Mouse (Mus musculus) frontal cortex, postnatal 25 days (tissue): Measurements from ENCODE around the gene Satl1.
"Not testable (repeated sequence)": the region's sequence is repeated elsewhere in the genome, so short reads cannot be mapped to it uniquely, and the experiment has no call there.

Source experiments
- DNase-seq, 2 experiments: peaks; one replicate each; pipeline ENCODE4 v3.0.0; 2022; ENCODE audit warnings: low spot score in 2 of 2

Satl1 gene

GRCm38 (mm10) chrX:112406679-112407078 lies at the start of gene Satl1:
Gene Satl1, minus strand, starts transcription at chrX:112406779.
- no peak for DNase-seq

- DNase-seq, result no peak
These were observed 31.5 kb upstream of the Satl1 start for GRCm38 (mm10) chrX:112438064-112438463.

DNA sequence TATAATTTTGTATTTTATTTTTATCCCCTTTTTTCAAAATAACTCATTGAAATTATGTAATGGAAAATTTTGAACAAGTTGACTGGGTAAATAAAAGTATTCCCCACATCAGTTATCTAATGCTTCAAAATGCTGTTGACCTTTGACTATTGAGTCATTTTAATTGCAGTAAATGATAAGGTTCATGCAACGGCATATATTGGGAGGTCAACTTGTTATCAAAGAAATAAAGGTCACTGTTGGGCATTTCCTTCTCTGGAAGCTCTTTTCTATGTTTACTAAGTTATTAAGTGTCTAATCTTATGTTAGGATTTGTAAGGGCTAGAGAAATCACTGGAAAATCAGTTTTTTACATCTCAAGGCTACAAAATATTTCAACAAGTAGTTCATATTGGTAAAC lies 31.0 kb upstream of the Satl1 start:
- DNase-seq, result no peak

DNA sequence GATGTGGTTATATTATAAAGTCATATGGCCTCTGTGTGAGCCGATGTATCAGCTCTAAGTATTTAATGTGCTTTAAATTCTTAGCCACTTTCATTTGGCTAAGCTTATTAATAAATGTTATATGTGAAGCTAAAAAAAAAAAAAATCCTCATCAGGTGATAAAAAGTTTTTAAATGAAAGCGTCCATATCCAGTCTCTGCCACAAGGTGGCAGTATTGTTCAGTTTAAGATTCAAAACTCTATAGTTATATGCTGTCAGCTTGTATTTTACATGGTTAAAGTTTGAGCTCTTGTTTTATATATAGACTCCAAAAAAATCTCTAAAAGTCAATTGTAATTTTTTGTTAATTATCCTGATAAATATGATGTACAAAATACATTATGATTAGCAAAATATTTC lies 16.4 kb upstream of the Satl1 start:
- not testable (repeated sequence) for DNase-seq

DNA sequence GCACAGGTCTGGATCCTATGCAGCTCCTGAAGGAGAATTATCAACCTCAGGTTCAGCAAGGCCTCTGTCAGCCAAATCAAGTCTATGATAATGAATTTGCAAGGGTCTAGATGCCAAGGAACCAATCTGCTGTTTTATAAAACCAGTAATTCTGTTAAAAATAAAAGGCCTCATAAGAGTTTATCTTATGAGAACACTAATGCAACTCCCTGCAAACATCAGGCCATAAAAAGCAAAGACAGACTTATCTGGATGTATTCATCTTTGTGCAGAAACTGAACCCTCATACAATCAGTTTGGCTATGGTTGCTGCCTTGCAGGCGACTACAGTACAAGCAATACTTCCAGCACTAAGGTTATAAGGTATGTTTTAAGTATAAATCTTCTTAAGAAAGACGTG lies 5.7 kb upstream of the Satl1 start:
- DNase-seq, result no peak

- DNase-seq, result peak; percentile 15 to 19
These were observed 35.8 kb downstream of the Satl1 start for GRCm38 (mm10) chrX:112370577-112371410.

DNA sequence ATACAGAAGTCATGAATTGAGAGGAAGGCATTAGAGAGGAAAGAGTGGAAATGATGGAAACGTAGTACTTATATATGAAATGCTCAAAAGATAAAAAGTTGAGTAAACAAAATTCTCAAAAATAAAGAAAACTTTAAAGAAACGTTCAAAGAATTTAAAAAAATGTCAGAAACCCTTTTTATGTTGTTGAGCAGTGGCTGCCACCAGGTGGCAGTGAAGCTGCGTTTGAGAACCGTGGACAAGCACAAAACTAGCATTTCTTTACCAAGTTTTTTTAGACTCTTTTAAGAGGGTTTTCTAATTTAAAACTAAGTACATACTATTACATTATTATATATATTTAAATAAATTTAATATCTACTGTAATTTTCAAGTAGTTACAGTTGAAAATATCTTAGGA lies 38.2 kb downstream of the Satl1 start:
- no peak for DNase-seq

GRCm38 (mm10) chrX:112348395-112348791 lies 58.2 kb downstream of the Satl1 start:
- DNase-seq, result no peak

DNA sequence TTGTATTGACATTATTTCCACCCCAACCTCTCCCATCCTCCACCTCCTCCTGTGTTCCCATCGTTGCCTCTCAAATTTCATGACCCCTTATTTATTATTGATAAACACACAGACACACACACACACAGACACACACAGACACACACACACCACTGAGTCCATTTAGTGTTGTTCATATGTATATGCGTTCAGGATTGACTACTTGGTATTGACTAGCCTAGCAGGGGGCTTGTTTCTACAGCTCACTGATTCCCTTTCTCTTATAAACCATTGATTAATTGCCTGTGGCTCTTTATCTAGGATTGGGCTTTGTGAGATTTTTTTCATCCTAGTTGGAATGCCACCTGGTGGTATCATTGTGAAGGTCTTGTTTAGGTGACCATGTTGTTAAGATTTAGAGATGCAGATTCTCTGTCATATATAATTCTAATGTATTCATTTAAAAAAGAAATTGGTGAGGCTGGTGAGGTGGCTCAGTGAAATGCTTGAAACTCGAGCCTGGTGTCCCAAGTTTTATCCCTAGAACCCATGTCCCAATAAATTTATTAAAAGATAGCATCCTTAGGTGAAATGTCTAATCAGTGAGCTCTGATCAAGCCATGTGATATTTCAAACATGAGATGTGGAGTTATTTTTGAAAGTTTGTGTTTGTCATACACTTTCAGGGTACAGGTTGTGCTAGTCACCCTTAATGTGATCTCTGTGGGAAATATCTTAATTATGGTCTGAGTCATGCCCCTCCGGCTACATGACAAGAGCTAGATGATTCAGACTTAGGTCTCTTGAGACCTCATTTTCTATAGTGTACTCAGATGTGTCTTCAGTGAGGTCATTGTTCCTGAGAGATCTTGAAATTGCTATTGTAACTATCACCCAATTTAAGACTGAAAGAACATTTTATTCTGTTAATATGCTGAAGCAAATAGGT lies 58.8 kb downstream of the Satl1 start:
- no peak for DNase-seq

GRCm38 (mm10) chrX:112339486-112339885 lies 67.1 kb downstream of the Satl1 start:
- no peak for DNase-seq
